Mouse (Mus musculus) retina, postnatal 1 day (tissue): ENCODE results near the gene Bcl11b.

Source experiments
- DNase-seq: peaks from one replicate; pipeline ENCODE4 v3.0.0-alpha.2; 2012

Gene Bcl11b

GRCm38 (mm10) chr12:107969841-107970371 is 33.5 kb downstream of the Bcl11b start:
- no peak for DNase-seq

GRCm38 (mm10) chr12:107969126-107969525 is 34.3 kb downstream of the Bcl11b start:
- DNase-seq, result no peak

- DNase-seq, result no peak
Measured at GRCm38 (mm10) chr12:107968331-107968730, 35.1 kb downstream of the Bcl11b start.

GRCm38 (mm10) chr12:107967026-107967425 is 36.4 kb downstream of the Bcl11b start:
- no peak for DNase-seq

GRCm38 (mm10) chr12:107965103-107965502 is 38.3 kb downstream of the Bcl11b start:
- no peak for DNase-seq

- DNase-seq, result no peak
Measured at GRCm38 (mm10) chr12:107964396-107965085, 38.9 kb downstream of the Bcl11b start.

GRCm38 (mm10) chr12:107962852-107963251 is 40.5 kb downstream of the Bcl11b start:
- no peak for DNase-seq

- DNase-seq, result no peak
Measured at GRCm38 (mm10) chr12:107961843-107962242, 41.6 kb downstream of the Bcl11b start.

GRCm38 (mm10) chr12:107960789-107961491 is 42.5 kb downstream of the Bcl11b start:
- DNase-seq, result no peak

GRCm38 (mm10) chr12:107960365-107960764 is 43.0 kb downstream of the Bcl11b start:
- DNase-seq, result no peak

- DNase-seq, result no peak
Measured at GRCm38 (mm10) chr12:107959872-107960271, 43.5 kb downstream of the Bcl11b start.

GRCm38 (mm10) chr12:107953044-107953684 is 50.2 kb downstream of the Bcl11b start:
- DNase-seq, result no peak

GRCm38 (mm10) chr12:107952318-107952724 is 51.1 kb downstream of the Bcl11b start:
- peak; percentile 54 for DNase-seq

GRCm38 (mm10) chr12:107950667-107951179 is 52.7 kb downstream of the Bcl11b start:
- no peak for DNase-seq

- no peak for DNase-seq
Measured at GRCm38 (mm10) chr12:107949416-107949815, 54.0 kb downstream of the Bcl11b start.

- no peak for DNase-seq
Measured at GRCm38 (mm10) chr12:107942100-107942499, 61.3 kb downstream of the Bcl11b start.

GRCm38 (mm10) chr12:107940774-107941173 is 62.6 kb downstream of the Bcl11b start:
- DNase-seq, result no peak

- DNase-seq, result no peak
Measured at GRCm38 (mm10) chr12:107939177-107939576, 64.2 kb downstream of the Bcl11b start.

- no peak for DNase-seq
Measured at GRCm38 (mm10) chr12:107936972-107937371, 66.4 kb downstream of the Bcl11b start.

GRCm38 (mm10) chr12:107936406-107936805 is 67.0 kb downstream of the Bcl11b start:
- DNase-seq, result no peak

- DNase-seq, result peak; percentile 96
Measured at GRCm38 (mm10) chr12:107934831-107935437, 68.5 kb downstream of the Bcl11b start.

GRCm38 (mm10) chr12:107932140-107932539 is 71.3 kb downstream of the Bcl11b start:
- peak; percentile 65 for DNase-seq

GRCm38 (mm10) chr12:107931476-107931875 is 71.9 kb downstream of the Bcl11b start:
- no peak for DNase-seq
